Mouse (Mus musculus): ENCODE results near the gene Ntn3. TPM values are rescaled to one million over a fixed set of nuclear protein-coding genes. Genes with fewer than 3 reads are reported as not detected.

The Ntn3 gene
- polyA plus RNA-seq, 1 experiment from 2014 or later: 5.8 TPM

DNA sequence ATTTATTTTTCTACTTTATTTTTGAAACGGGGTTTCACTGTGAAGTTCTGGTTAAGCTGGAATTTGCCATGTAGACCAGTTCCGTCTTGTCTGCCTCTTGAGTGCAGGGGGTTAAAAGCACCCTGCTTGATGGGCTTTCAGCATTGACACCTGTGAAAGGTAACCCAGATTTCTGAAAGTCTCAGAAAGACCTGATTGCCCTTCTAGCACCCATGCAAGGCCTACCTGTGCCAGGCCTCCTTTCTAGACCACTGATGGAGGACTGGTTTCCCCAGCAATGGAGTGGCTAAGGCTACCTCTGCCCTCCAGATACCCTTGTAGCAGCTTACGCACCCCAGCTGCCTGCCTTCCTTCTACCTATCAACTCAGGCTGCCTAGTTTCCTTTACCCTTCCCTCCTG, 39.2 kb downstream of the Ntn3 start:
- H3K9ac ChIP-seq: peak overlapping the region; percentile 98
- peaks cover 13% of the 10 kb centered on the region; the same call in 1 of the 2 replicates for H3K36me3 ChIP-seq
- H3K27me3 ChIP-seq: no peaks in the 10 kb centered on the region
- H3K4me2 ChIP-seq: peak overlapping the region; percentile 77
- H3K27ac ChIP-seq (replicated peaks): peak overlapping the region; percentile 100
- H3K4me1 ChIP-seq (replicated peaks): peaks cover 38% of the 10 kb centered on the region
- 66% methylated on average over 3 of the region's 3 CpGs for WGBS
- no peaks in the 10 kb centered on the region for H3K9me3 ChIP-seq
- peak overlapping the region; percentile 98 for H3K4me3 ChIP-seq
- no peak for ATAC-seq (ENCODE audit: low FRiP score, low read depth)

DNA sequence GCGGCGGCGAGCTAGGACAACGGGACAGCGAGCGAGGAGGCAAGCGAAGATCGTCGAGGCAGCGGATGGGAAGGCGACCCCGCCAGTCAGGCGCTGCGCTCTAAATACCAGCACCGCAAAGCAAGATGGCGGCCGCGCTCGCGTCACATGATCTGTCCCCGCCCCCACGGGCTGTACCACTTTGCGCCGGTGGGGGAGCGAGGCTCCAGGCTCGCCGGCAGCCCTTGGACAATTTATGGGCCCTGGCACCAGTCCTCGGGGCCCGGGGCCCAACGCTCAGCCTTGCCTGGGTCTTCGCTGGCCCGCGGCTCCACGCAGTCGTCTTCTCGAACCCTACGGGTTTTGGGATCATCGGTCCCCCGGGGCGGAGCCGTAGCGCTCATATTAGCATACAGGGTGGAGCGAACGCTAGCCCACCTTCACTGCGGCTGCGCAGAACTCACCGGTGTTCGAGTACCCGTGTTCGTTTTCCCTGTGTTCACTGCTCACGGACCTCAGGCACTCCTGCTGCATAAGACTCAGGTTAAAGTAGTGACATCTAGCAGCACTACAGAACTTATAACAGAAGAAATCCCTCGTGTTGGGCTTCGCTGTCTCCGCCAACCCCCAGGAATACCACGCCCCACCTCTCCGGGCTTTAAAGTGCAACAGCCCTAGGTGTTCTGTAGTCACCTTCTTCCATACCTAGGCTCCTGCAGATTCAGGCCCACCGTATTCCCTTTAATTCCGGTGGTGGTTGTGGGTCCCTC, 39.8 kb downstream of the Ntn3 start, which contains the start of gene Atp6v0c:
Gene Atp6v0c, minus strand, starts transcription at position 386 of the 749 bp plus-strand sequence.
- no peaks in the 10 kb centered on the region for H3K27me3 ChIP-seq
- H3K36me3 ChIP-seq: peaks cover 13% of the 10 kb centered on the region; the same call in 1 of the 2 replicates
- under 1% methylated on average over 58 of the region's 58 CpGs for WGBS
- peak within 1 kb of the TSS; percentile 77 for H3K4me2 ChIP-seq
- H3K4me1 ChIP-seq (replicated peaks): peaks cover 38% of the 10 kb centered on the region
- H3K9ac ChIP-seq: peak within 1 kb of the TSS; percentile 98
- no peaks in the 10 kb centered on the region for H3K9me3 ChIP-seq
- ATAC-seq (ENCODE audit: low FRiP score, low read depth): peak; percentile 90
- H3K27ac ChIP-seq (replicated peaks): peak within 1 kb of the TSS; percentile 100
- peak within 1 kb of the TSS; percentile 98 for H3K4me3 ChIP-seq

DNA sequence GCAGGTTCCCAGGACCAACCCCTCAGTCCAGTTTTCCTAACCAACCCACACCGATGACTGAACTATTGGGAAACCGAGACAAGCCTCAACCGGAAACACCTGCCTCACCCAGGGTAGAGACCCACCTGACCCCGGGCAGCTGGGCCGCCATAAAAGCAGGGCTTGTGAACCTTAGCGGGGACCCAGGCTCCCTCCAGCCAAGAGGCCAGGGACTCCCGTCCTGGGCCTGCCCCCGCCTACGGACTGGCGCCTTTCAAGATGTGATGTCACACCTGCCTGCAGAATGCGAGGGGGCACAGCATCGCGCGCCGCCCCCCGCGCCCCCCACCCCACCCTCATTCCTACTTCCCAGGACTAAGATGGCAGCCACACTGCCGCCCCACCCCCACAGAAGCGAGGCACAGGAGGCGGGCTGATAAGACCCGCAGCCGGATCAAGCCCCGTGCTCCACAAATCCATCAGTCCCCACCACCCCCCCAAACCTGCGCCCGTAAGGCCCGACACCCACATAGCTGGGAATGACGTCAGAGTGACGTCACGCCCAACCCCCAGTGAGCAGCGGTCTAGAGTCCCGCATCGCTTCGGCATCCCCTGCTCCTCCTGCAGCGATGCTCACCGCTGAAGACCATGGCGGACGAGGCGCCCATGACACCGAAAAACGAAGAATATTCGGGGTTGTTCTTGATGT, 40.6 kb downstream of the Ntn3 start:
- WGBS: under 1% methylated on average over 37 of the region's 41 CpGs

DNA sequence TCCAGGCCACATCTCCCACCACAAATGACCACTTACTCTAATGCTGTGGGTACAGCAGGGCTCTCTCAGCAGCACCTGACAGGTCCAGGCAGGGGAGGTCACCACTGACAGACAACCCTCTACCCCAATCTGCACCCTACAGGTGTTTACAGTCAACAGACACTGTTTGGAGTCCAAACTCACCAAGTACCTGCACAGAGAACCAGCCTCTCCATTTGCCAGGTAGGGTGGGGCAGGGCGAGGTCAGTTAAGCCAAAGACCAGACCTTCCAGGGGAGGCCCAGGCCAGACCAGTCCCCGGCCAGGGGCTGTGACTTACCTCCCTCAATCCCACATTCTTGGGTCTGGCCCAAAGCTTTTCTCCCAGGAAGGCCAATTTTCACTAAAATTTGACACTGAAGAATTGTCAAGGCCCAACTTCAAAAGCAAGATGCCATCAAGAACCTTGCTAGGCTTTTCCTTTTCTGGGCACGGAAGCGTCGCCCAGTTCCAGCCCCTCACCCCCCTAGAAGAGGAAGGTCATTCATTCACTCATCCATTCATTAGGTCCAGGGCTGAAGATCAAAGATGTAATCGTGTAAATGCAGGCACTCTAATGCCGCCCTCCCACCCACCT, 41.3 kb downstream of the Ntn3 start:
- peak overlapping the region; percentile 98 for H3K9ac ChIP-seq
- no peak for ATAC-seq (ENCODE audit: low FRiP score, low read depth)
- H3K27me3 ChIP-seq: no peaks in the 10 kb centered on the region
- H3K27ac ChIP-seq (replicated peaks): peak overlapping the region; percentile 100; the same call in 1 of the 2 replicates
- H3K4me1 ChIP-seq (replicated peaks): peaks cover 37% of the 10 kb centered on the region
- no peaks in the 10 kb centered on the region for H3K9me3 ChIP-seq
- WGBS: 61% methylated on average over 7 of the region's 7 CpGs
- peak overlapping the region; percentile 77 for H3K4me2 ChIP-seq
- peak overlapping the region; percentile 98 for H3K4me3 ChIP-seq
- H3K36me3 ChIP-seq: peaks cover 13% of the 10 kb centered on the region; the same call in 1 of the 2 replicates

More for the DNA sequence above, 40.6 kb downstream of the Ntn3 start:
- Histone ChIP-seq H3K27me3 (no peaks in the 10 kb centered on the region), H3K4me2 (peak overlapping the region; percentile 77), H3K36me3 (peaks cover 13% of the 10 kb centered on the region; the same call in 1 of the 2 replicates), H3K4me1 (replicated peaks) (peaks cover 38% of the 10 kb centered on the region), H3K9ac (peak overlapping the region; percentile 98), H3K27ac (replicated peaks) (peak overlapping the region; percentile 100), H3K9me3 (no peaks in the 10 kb centered on the region), H3K4me3 (peak overlapping the region; percentile 98)
- ATAC-seq (ENCODE audit: low FRiP score, low read depth): peak; percentile 58

DNA sequence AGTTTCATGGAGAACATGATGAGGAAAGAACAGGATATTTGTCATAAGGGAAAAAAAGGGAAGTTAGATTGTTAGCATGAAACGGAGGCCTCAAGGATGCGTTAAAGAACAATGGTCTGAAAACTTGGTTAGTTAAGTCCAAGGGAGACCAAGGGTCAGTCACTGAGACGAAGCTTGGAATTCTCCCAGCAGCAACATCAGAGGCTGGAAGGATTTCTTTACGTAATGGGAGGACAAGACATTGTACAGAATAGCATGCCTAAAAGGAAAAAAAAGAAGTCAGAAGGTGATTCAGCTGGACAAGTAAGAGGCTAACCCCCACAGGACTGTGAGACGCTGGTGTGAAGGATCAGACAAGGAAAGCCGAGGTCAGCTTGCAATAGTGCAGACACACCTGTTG, 42.2 kb downstream of the Ntn3 start:
- Histone ChIP-seq H3K36me3 (peaks cover 13% of the 10 kb centered on the region; the same call in 1 of the 2 replicates), H3K9ac (no peak overlapping the region; the same call in 1 of the 2 replicates), H3K4me1 (replicated peaks) (peaks cover 46% of the 10 kb centered on the region), H3K4me2 (peak overlapping the region; percentile 77), H3K4me3 (0 out of 2 replicates have a peak overlapping the region, but pooled peaks have one; percentile 98), H3K27me3 (no peaks in the 10 kb centered on the region), H3K27ac (replicated peaks) (no peak overlapping the region), H3K9me3 (no peaks in the 10 kb centered on the region)
- ATAC-seq (ENCODE audit: low FRiP score, low read depth): no peak
- WGBS: 90% methylated on average over 6 of the region's 6 CpGs

DNA sequence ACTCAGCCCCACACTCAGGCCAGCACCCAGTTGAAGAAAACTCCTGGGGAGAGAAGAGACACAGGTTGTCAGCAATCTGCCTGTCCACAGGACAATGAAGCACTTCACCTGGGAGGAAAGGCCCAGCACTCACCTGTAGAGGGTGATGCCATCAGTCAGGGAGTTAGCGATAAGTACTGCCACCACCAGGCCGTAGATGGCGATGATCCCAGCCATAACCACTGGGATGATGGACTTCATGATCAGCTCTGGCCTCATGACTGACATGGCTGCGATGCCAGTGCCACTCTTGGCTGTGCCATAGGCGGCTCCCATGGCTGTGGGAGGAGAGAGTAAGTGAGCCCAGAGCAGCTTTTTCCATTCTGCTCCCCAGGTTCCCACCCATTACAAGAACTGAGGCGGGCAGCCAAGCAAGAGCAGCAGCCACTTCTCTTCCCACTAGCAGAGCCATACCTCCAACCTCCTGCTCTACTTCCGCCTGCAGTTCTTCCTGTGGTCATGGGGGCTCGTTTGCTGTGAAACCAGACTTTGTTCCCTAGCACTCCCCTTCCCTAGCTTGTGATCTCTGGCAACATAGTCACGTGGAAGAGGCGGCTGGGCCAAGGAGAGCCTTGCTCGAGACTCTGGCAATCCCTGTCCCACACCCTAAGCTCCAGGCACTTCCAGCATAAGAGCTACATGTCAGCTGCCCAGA, 44.6 kb downstream of the Ntn3 start:
- WGBS: 80% methylated on average over 11 of the region's 11 CpGs
- H3K4me1 ChIP-seq (replicated peaks): peaks cover 43% of the 10 kb centered on the region
- no peak for ATAC-seq (ENCODE audit: low FRiP score, low read depth)

DNA sequence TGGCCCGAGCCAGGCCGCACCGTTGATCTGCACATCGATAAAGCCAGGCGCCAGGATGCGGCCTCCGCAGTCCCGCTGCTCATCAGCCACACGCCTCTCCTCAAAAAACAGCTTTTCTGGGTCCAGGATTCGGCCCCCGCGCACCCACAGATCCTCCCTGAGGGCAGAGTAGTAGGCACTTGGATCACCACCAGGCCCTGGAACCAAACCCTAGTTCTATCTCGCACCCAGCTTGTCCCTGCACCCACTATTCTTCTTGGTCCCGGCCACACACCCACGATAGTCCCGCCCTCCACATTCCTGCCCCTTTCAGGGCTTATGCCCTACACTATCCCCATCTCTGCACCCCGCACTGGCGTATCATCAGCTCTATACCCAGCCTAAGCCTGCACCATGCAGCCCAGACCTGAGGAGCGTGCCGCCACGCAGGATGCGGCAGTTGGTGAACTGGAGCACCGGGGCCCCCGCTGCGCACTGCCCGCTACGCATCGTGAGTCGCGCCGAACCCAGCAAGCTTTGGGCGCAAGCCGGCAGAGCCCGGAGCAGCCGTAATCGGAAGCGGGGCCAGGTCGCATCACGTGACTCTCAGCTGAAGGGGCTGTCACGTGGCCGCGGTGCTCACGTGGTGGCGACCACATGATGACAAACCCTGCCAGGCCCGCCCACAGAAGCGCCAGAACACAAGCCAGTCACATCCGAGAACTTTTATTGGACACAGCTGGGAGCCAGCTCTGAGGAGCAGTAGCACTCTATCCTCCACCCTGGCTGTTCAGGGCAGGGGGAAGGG, 46.0 kb downstream of the Ntn3 start, which contains the start of gene Amdhd2:
Gene Amdhd2, minus strand, starts transcription at position 591 of the 787 bp plus-strand sequence.
- Histone ChIP-seq H3K36me3 (peaks cover 13% of the 10 kb centered on the region; the same call in 1 of the 2 replicates), H3K9me3 (no peaks in the 10 kb centered on the region), H3K9ac (peak within 1 kb of the TSS; percentile 68), H3K27ac (replicated peaks) (peak within 1 kb of the TSS; percentile 83), H3K4me2 (peak within 1 kb of the TSS; percentile 97), H3K4me3 (peak within 1 kb of the TSS; percentile 61), H3K27me3 (no peaks in the 10 kb centered on the region), H3K4me1 (replicated peaks) (peaks cover 42% of the 10 kb centered on the region)
- peak; percentile 88 for ATAC-seq (ENCODE audit: low FRiP score, low read depth)
- under 1% methylated on average over 47 of the region's 47 CpGs for WGBS

More for the DNA sequence above, 44.6 kb downstream of the Ntn3 start:
- H3K27ac ChIP-seq (replicated peaks): no peak overlapping the region
- no peak overlapping the region for H3K4me3 ChIP-seq
- no peaks in the 10 kb centered on the region for H3K27me3 ChIP-seq
- peaks cover 13% of the 10 kb centered on the region; the same call in 1 of the 2 replicates for H3K36me3 ChIP-seq
- no peak overlapping the region for H3K9ac ChIP-seq
- no peaks in the 10 kb centered on the region for H3K9me3 ChIP-seq
- no peak overlapping the region for H3K4me2 ChIP-seq

DNA sequence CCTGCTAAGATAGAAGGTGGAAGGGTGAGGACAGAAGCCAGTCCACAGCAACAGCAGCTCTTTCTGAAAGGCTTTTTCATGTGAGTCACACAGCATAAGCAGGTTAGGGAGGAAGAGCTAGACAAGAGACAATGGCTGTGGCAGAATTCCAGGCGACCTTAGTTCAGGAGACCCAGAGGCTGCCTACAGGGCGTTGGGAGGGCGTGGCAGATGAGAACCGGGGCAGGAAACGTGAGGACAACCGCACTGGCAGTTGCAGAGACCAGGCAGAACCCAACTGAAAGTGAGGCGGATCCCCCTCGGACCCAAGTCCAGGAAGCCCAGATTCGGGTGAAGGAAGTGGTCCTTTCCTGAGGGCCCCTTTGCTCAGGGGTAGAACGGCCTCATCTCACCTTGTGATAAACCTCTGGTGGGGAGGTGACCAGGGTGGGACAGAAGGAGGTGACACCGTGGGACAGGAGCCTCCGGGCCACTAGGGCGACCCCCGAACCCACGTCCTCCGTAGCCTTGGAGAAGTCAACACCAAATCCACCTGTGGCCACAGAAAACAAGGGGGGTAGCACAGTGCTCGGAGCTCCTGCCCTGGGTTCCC, 46.7 kb downstream of the Ntn3 start:
- no peaks in the 10 kb centered on the region for H3K9me3 ChIP-seq
- H3K4me3 ChIP-seq: peak overlapping the region; percentile 61
- H3K36me3 ChIP-seq: peaks cover 15% of the 10 kb centered on the region
- ATAC-seq (ENCODE audit: low FRiP score, low read depth): peak; percentile 24
- peak overlapping the region; percentile 97 for H3K4me2 ChIP-seq
- peak overlapping the region; percentile 68 for H3K9ac ChIP-seq
- H3K27me3 ChIP-seq: no peaks in the 10 kb centered on the region
- H3K27ac ChIP-seq (replicated peaks): peak overlapping the region; percentile 83
- peaks cover 36% of the 10 kb centered on the region for H3K4me1 ChIP-seq (replicated peaks)
- WGBS: 29% methylated on average over 17 of the region's 17 CpGs

DNA sequence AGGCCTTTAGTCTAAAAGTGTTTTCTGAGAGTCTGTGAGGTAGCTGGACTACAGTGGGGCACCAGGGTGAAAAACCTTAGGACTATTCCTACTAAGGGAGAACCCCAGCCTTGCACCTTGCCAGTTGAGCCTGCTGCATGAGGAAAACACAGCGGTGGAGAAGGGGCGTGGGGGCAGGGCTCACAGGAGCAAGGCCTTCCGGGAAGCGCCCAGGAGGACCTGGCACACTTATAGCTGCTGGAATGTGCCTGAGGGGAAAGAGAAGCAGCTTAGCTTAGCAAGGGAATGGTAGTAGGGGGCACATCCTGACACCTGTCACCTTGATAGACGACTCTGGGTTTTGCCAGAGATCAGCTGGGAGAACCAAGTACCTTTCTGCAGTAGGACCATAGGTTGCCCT, 47.9 kb downstream of the Ntn3 start:
- no peaks in the 10 kb centered on the region for H3K9me3 ChIP-seq
- no peak overlapping the region for H3K4me2 ChIP-seq
- ATAC-seq (ENCODE audit: low FRiP score, low read depth): no peak
- no peaks in the 10 kb centered on the region for H3K27me3 ChIP-seq
- 89% methylated on average over 5 of the region's 5 CpGs for WGBS
- H3K9ac ChIP-seq: no peak overlapping the region
- no peak overlapping the region for H3K4me3 ChIP-seq
- peaks cover 23% of the 10 kb centered on the region for H3K4me1 ChIP-seq (replicated peaks)
- peaks cover 11% of the 10 kb centered on the region for H3K36me3 ChIP-seq
- H3K27ac ChIP-seq (replicated peaks): no peak overlapping the region

DNA sequence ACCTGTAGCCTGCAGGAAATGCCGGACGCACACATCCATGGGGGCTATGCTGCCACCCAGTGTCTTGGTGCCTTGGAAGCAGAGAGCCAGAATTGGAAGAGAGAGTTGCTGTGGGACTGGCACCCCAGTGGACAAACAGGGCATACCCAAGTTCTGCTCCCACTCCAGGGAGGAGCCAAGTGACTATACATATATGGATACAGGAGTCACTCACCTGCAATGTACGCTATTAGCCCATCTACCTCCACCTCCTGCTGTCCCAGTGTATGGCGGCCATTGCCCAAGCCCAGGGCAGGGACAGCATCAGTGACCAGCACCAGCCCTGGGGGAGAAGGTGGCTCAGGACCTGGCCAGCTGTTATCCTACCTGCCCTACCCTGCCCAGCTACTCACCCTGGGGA, 51.8 kb downstream of the Ntn3 start:
- no peak for ATAC-seq (ENCODE audit: low FRiP score, low read depth)

More for the DNA sequence above, 51.8 kb downstream of the Ntn3 start:
- peaks cover 11% of the 10 kb centered on the region for H3K4me1 ChIP-seq (replicated peaks)
- H3K9me3 ChIP-seq: no peaks in the 10 kb centered on the region
- 93% methylated on average over 4 of the region's 4 CpGs for WGBS
- H3K9ac ChIP-seq: no peak overlapping the region
- H3K4me2 ChIP-seq: no peak overlapping the region
- H3K4me3 ChIP-seq: no peak overlapping the region
- H3K27me3 ChIP-seq: no peaks in the 10 kb centered on the region
- H3K36me3 ChIP-seq: peaks cover 10% of the 10 kb centered on the region; the same call in 1 of the 2 replicates
- H3K27ac ChIP-seq (replicated peaks): no peak overlapping the region
